Mouse (Mus musculus): Measurements from ENCODE around the gene Gramd1c.

DNA sequence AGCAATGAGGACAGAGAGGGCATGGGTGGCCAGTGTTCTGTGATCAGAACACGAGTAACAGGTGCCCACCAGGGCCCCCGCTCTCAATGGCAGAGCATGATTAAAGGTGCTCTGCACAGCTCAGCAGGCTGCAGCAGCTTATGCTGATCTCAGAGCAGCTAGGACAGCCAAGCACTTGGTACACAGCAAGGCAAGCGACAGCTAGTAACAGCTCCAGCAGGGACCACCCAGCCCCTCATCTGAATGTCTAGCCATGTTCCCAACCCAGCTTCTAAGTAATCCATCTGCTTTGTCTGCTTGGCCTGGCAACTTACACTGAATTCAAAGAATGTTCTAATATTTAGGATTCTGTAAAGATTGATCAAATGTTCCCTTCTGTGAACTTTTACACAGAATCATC lies 99.4 kb downstream of the Gramd1c start:
- no peak for TF ChIP-seq POLR2A (IDR thresholded peaks at IDR 0.05; ENCODE audit: borderline replicate concordance, extremely low read depth, insufficient read depth, insufficient read length, poor library complexity, severe bottlenecking)
- TF ChIP-seq CTCF (IDR thresholded peaks at IDR 0.05; ENCODE audit: borderline replicate concordance, extremely low read depth, insufficient read depth, insufficient read length) = no peak

Data from brain, embryonic 14.5 days (tissue).